Mouse (Mus musculus) embryonic facial prominence, embryonic 11.5 days (tissue): ENCODE measurements around the gene Itga8. TPM values are rescaled to one million over a fixed set of nuclear protein-coding genes. Genes with fewer than 3 reads are reported as not detected.
A peak's percentile ranks its signal among the peaks of the same experiment; 100 is the strongest.

Experiments used
- ATAC-seq: fragments of 200-750 bp; cut with Nextera tagmentation; replicated peaks from 2 replicates; pipeline ENCODE4 v1.8.0; 2017; ENCODE audit warnings: low read depth; ENCODE audit not compliant: insufficient number of reproducible peaks, low FRiP score, low TSS enrichment
- DNase-seq: peaks from one replicate; pipeline ENCODE4 v3.0.0-alpha.2; 2015; ENCODE audit warnings: low spot score
- H3K27ac ChIP-seq: fragments of 300-500 bp; sonication (generic); replicated peaks from 2 replicates; pipeline ENCODE4 v1.5.1; 2014; ENCODE audit warnings: mild to moderate bottlenecking, low read depth, low read length, control low read depth
- H3K27me3 ChIP-seq: fragments of 300-500 bp; sonication (generic); 2 replicates; pipeline ENCODE4 v1.6.1; 2014; ENCODE audit warnings: mild to moderate bottlenecking, low read length, moderate library complexity, mixed read lengths; ENCODE audit not compliant: control insufficient read depth, insufficient read depth
- H3K36me3 ChIP-seq: fragments of 300-500 bp; sonication (generic); replicated peaks from 2 replicates; pipeline ENCODE4 v1.6.1; 2014; ENCODE audit warnings: low read depth, mild to moderate bottlenecking, low read length, moderate library complexity, mixed read lengths; ENCODE audit not compliant: control insufficient read depth, insufficient read depth
- H3K4me1 ChIP-seq: fragments of 300-500 bp; sonication (generic); 2 replicates; pipeline ENCODE4 v1.6.1; 2014; ENCODE audit warnings: low read length, mixed read lengths; ENCODE audit not compliant: control insufficient read depth, insufficient read depth
- H3K4me2 ChIP-seq: fragments of 300-500 bp; sonication (generic); 2 replicates; pipeline ENCODE4 v1.6.1; 2014; ENCODE audit warnings: low read depth, mild to moderate bottlenecking, control low read depth, low read length, moderate library complexity
- H3K4me3 ChIP-seq: fragments of 300-500 bp; sonication (generic); 2 replicates; pipeline ENCODE4 v1.5.1; 2014; ENCODE audit warnings: low read depth, low read length, control low read depth
- H3K9ac ChIP-seq: fragments of 300-500 bp; sonication (generic); replicated peaks from 2 replicates; pipeline ENCODE4 v1.6.1; 2014; ENCODE audit warnings: mild to moderate bottlenecking, control low read depth, low read length
- H3K9me3 ChIP-seq: fragments of 300-500 bp; sonication (generic); replicated peaks from 2 replicates; pipeline ENCODE4 v1.6.1; 2016; ENCODE audit warnings: mild to moderate bottlenecking, low read length, inconsistent platforms, mixed read lengths; ENCODE audit not compliant: control insufficient read depth
- WGBS: fragments of 180-500 bp; shearing (Covaris S2); extraction: QIAGEN DNeasy Blood & Tissue Kit; methylation state at CpG from one replicate; pipeline ENCODE4 v1.1.7; 2014; 5-methylcytosine and 5-hydroxymethylcytosine counted together
- polyA plus RNA-seq: library from polyadenylated mRNA; unstranded; fragments of >200 nt; fragmentation: Nextera tagmentation; extraction: Ambion mirVana; gene quantifications from 2 replicates; pipeline ENCODE4 v1.2.1, GENCODE M21; 2014

The Itga8 gene
- polyA plus RNA-seq, 1 experiment from 2014 or later = 9.4 TPM

DNA sequence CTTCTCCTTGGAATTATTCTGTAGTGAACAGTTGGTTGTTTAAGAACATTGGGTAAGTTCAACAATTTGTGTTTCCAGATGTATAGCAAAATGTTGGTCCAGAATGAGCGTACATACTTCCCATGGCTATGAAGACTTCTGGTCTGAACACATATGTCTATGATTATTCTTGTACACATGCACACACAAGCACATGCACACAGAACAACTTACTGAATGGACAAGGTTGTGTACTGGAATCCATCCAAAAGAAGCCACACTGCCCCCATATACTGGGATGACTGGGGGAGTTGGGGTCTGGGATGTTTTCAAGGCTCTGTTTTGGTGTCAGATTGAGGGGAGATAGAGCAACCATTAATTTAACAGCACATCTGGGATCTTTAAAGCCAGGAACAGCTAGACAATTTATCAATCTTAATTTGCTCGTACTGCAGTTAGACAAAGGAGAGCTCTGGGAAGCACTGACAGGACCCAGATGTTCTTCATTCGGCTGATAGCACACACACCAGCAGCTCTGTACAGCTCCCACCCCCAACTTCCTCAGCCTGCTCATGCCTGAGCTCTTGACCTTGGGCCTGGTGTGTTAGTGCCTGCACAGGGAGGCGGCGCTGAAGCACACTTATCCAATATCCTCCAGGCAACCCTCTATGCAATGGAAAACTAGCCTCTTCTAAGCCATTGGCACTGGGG lies 241.5 kb downstream of the Itga8 start:
- Histone ChIP-seq H3K36me3 (no peaks in the 10 kb centered on the region), H3K4me1 (peaks cover 4% of the 10 kb centered on the region; the same call in 1 of the 2 replicates), H3K27ac (0 out of 2 replicates have a peak overlapping the region, but pooled peaks have one; percentile 8), H3K9ac (no peak overlapping the region), H3K27me3 (no peaks in the 10 kb centered on the region), H3K4me2 (no peak overlapping the region), H3K9me3 (no peaks in the 10 kb centered on the region), H3K4me3 (no peak overlapping the region)
- DNase-seq (peak; percentile 78), ATAC-seq (peak; percentile 94)
- 28% methylated on average over 5 of the region's 5 CpGs for WGBS

Other genes starting within 250 kb of the Itga8 start
- gene Mindy3, start 117.5 kb upstream of the Itga8 start, polyA plus RNA-seq = 34.0 and 37.4 TPM in 2 replicates